Mouse (Mus musculus) heart, adult 18-20 months (tissue): ENCODE results near the gene Zfp664. TPM values are rescaled to one million over a fixed set of nuclear protein-coding genes. Genes with fewer than 3 reads are reported as not detected.

Source experiments
- DNase-seq, 2 experiments: peaks; one replicate each; pipeline ENCODE4 v3.0.0; 2021 to 2022; ENCODE audit warnings: mixed read lengths in 1 of 2
- long read RNA-seq, 2 experiments: library from polyadenylated mRNA; stranded (forward); transcript quantifications; one replicate each; pipeline ENCODE4 v2.0.0; 2021
- total RNA-seq, 2 experiments: library from RNA; stranded (reverse); gene quantifications; 2 replicates each; pipeline ENCODE4 v1.2.3; 2021

Zfp664 gene
- 10 to 100 TPM; 37.5 to 38.4 TPM for total RNA-seq
- long read RNA-seq, experiment 1, full-length matches to known transcripts, result 3 of 16 reads
- long read RNA-seq, experiment 1, partial matches to known transcripts, result 0 of 16 reads
- long read RNA-seq, experiment 1, other reads (novel, unspliced or antisense), result 13 of 16 reads
- long read RNA-seq, experiment 2, full-length matches to known transcripts, result 1 of 6 reads
- long read RNA-seq, experiment 2, partial matches to known transcripts, result 0 of 6 reads
- long read RNA-seq, experiment 2, other reads (novel, unspliced or antisense), result 5 of 6 reads

- DNase-seq, result peak; percentile 97 to 98
Observed at GRCm38 (mm10) chr5:124862013-124862866, at the start of gene Zfp664, which contains the start of gene Ccdc92. Gene Zfp664, plus strand, starts transcription at chr5:124862691. Gene Ccdc92, minus strand, starts transcription at chr5:124862424.

GRCm38 (mm10) chr5:124814797-124815196 lies 47.7 kb upstream of the Zfp664 start:
- no peak for DNase-seq

- no peak for DNase-seq
Observed at GRCm38 (mm10) chr5:124817050-124817449, 45.4 kb upstream of the Zfp664 start.

- no peak for DNase-seq
Observed at GRCm38 (mm10) chr5:124822128-124822894, 40.2 kb upstream of the Zfp664 start.

GRCm38 (mm10) chr5:124830331-124830730 lies 32.2 kb upstream of the Zfp664 start:
- DNase-seq, result no peak

- no peak for DNase-seq
Observed at GRCm38 (mm10) chr5:124835218-124835617, 27.3 kb upstream of the Zfp664 start.

- no peak for DNase-seq
Observed at GRCm38 (mm10) chr5:124836075-124836474, 26.4 kb upstream of the Zfp664 start.

GRCm38 (mm10) chr5:124836621-124837020 lies 25.9 kb upstream of the Zfp664 start:
- no peak for DNase-seq

- DNase-seq, result no peak
Observed at GRCm38 (mm10) chr5:124840202-124840601, 22.3 kb upstream of the Zfp664 start.

- no peak for DNase-seq
Observed at GRCm38 (mm10) chr5:124840669-124841068, 21.8 kb upstream of the Zfp664 start.

GRCm38 (mm10) chr5:124843386-124843785 lies 19.1 kb upstream of the Zfp664 start:
- peak; percentile 31 to 33 for DNase-seq

- DNase-seq, result no peak
Observed at GRCm38 (mm10) chr5:124844929-124845328, 17.6 kb upstream of the Zfp664 start.

- no peak for DNase-seq
Observed at GRCm38 (mm10) chr5:124847014-124847413, 15.5 kb upstream of the Zfp664 start.

GRCm38 (mm10) chr5:124848994-124849393 lies 13.5 kb upstream of the Zfp664 start:
- DNase-seq, result no peak

- no peak for DNase-seq
Observed at GRCm38 (mm10) chr5:124851572-124851971, 10.9 kb upstream of the Zfp664 start.

GRCm38 (mm10) chr5:124852294-124852693 lies 10.2 kb upstream of the Zfp664 start:
- no peak for DNase-seq

GRCm38 (mm10) chr5:124853079-124853478 lies 9.4 kb upstream of the Zfp664 start:
- peak in 1 of 2 experiments; percentile 22 for DNase-seq

- no peak for DNase-seq
Observed at GRCm38 (mm10) chr5:124854202-124854601, 8.3 kb upstream of the Zfp664 start.

- DNase-seq, result no peak
Observed at GRCm38 (mm10) chr5:124860013-124860412, 2.5 kb upstream of the Zfp664 start.

- peak; percentile 10 to 32 for DNase-seq
Observed at GRCm38 (mm10) chr5:124861463-124861862, 1.0 kb upstream of the Zfp664 start.

GRCm38 (mm10) chr5:124862871-124863741 lies 615 bp downstream of the Zfp664 start:
- peak in 1 of 2 experiments; percentile 34 for DNase-seq
